Mouse (Mus musculus) right cerebral cortex, postnatal 10 days (tissue): ENCODE measurements around the gene Gm49384.

Experiments
- DNase-seq, 2 experiments: peaks; one replicate each; pipeline ENCODE4 v3.0.0; 2021; ENCODE audit warnings: low spot score in 2 of 2

Gm49384 gene

DNA sequence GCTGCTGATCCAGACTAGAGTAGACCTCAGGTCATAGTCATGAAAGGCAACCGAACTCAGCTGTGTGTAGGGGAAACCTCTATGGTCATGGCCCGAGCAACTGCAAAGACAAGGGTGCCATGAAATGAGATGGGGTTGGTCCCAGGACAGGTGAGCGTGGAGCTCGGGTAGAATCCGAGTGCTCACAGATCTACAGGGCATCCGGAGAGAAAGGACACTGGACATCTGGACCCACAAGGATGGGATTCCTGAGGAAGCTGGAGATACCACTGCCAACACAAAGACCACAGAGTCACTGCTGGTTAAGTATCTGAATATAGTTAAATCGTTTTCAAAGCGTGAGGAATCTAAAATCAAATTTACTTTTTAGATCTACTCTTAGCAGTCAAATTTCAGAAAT is 3.3 kb upstream of the Gm49384 start:
- no peak for DNase-seq

DNA sequence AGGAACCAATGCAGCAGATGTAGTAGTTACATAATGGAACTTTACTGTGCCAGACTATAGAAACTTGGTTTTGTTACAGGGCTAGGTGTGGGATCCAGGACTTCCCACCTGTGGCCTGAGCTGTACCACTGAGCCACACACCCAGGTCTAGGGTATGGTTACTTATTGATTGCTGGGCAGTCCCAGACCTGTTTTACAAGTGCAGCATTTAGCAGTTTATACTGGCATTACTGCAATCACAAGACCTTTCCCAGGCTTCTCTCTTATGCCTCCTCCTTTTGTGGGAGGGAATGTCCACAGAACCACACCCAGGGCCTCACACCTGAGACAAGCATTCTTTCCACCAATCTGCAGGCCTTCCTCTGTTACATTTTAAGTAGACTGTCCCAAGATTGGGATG is 5.1 kb downstream of the Gm49384 start:
- DNase-seq = no peak

DNA sequence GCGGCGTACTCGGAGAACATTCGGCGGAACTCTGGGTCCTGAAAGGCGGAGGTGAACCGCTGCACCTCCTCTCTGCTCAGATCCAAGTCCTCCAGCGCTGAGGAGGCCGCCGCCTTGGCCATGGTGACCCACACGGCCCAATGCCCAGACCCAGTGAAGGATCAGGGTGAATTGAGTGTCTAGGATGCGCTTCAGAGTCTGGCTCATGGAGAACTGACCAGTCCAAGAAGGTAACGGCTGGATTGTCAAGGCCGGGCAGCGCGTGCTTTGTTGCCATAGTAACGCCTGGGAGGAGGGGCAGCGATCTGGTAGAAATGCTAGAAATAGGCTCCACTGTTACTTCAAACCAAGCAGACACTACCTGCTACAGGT is 5.9 kb downstream of the Gm49384 start, which contains the start of gene Dnaaf2:
Gene Dnaaf2, minus strand, starts transcription at position 266 of the 372 bp plus-strand sequence.
- peak; percentile 81 to 82 for DNase-seq

DNA sequence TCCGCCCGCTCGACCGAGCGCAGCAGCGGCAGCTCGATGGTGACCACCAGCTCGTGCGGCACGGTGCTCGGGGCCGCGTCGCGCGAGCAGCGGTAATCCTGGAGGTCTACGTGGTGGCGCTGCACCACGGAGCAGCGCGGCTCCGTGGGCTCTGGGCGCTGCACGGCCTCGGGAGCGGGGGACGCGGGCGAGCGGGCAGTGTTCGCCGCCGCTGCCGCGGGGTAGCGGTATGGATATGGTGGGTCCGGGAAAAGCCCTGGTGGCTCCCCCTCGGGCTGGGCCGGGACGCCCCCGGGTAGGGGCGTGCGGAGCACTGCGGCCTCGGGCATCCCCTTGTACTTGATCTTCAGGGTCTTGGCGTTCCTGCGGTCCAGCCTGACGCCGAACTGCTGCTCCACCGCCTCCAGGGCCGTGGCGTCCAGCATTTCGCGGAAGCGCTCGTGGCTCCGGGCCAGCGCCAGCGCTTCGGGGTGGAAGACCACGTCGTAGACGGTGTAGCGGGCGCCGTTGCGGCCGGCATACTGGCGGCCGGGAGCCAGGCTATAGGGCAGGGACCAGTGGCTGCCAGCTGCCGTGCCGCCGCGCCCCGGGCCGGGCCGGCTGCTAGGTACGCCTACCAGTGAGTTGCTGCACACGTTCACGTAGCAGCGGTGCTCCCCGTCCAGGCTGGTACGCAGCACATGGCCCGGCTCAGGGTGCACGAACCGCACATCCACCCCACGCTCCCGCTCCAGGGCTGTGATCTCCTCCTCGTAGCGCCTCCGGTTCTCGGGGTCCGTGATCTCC is 6.5 kb downstream of the Gm49384 start:
- DNase-seq = peak; percentile 53 to 65

DNA sequence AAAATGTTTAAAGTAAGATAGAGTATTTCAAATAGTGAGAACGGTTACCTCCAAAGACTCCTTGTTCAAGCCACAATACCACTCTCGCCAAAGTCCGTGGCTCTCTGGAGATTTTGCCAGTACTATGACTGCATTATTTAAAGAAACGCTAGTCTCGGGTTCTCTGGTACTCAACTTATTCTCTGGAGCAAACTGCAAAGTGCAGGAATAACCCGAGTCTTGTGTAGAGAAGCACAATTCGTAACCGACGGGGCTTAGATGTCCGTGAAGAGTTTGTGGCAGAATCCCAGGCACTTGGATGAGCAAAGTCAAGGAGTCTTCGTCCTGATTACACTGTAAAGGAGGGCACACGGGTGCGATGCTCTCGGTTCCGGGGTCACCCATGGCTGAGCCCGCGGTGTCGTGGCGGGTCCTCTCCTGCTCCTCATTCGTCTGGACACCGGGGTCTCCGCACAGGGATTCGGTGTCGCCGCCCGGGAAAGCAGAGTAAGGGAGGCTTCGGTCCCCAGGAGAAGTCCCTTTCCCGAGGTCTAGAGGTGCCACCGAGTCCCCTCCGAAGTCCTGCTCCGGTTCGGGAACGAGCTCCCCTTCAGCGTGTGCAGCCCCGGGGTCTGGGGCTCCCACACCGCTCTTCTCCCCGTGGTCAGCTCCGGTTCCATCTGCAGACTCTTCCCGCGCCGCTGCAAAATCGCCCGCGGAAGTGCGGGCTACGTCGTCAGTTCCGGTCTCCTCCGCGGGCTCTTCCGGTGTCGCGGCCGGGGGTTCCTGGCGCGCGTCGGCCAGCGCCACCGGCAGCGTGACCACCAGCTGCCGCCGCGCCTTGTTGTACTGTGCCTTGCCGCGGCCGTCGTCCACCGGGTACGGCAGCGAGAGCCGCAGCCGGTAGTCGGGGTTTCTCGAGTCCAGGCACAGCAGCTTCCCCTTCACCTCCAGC is 7.4 kb downstream of the Gm49384 start, which contains the start of gene Gm49383:
Gene Gm49383, minus strand, starts transcription at position 661 of the 934 bp plus-strand sequence.
- DNase-seq = peak; percentile 81 to 83

DNA sequence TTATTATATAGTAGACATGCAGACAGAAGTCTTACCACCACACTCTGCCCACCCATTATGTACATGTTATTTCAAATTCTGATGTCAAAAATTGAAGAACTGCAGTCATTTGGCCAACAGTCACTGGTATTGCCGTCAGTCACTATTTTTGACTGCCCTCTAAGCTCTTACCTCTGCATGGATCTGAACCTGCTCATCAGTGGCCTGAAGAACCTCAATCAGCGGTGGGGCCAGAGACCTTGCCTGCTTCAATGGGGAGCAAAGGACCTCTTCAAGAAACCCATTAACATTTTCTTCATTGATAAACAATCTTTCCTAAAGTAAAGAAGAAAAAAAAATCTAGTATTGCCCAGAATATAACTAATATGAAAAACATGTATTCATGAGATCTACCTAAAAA is 11.4 kb downstream of the Gm49384 start:
- DNase-seq = no peak

DNA sequence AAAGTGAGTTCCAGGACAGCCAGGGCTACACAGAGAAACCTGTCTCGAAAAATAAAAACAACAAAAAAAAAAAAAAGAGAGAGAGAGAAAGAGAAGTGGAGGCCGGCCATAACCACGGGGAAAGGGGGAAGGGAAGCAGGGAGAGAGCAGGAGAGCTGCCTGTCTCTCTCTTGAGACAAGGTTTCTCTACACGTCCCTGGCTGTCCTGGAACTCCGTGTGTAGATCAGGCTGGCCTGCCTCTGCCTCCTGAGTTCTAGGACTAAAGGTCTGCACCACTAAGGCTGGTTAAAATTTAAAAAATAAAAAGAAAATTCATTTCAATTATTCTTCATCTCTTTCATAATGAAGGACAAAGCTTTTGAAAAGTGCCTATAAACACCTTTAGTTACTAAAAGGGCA is 12.7 kb downstream of the Gm49384 start:
- no peak for DNase-seq

DNA sequence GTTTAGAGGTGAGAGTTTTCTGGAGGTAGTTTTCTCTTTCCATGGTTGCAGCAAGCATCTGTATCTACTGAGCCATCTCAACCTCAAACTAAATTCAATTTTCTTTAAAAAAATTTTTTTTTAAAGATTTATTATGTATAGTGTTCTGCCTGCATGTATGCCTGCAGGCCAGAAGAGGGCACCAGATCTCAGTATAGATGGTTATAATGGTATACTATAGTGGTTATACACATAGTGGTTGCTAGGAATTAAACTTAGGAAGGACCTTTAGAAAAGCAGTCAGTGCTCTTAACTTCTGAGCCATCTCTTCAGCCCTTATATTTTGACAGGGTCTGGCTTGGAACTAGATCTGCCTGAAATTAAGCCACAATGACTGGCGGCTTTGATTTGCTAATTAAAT is 13.5 kb downstream of the Gm49384 start:
- DNase-seq = no peak

DNA sequence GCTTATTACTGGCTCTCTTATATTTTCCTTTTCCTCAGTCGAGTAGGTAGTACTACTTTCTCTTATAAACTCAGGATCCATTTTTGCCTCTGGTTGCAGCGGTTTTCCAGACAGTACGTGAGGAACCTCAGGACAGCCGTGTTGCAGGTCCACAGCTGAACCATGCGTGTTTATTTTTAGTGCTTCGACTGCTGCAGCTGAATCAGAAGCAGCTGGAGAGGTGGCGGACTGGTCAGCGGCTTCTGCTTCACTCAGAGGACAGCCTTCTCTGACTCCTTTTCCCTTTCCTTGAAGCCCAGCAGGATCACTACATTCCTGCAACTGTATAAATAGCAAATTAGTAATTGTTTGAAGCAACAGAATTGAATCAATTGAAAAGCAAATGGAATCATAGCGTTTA is 14.0 kb downstream of the Gm49384 start:
- DNase-seq = no peak

DNA sequence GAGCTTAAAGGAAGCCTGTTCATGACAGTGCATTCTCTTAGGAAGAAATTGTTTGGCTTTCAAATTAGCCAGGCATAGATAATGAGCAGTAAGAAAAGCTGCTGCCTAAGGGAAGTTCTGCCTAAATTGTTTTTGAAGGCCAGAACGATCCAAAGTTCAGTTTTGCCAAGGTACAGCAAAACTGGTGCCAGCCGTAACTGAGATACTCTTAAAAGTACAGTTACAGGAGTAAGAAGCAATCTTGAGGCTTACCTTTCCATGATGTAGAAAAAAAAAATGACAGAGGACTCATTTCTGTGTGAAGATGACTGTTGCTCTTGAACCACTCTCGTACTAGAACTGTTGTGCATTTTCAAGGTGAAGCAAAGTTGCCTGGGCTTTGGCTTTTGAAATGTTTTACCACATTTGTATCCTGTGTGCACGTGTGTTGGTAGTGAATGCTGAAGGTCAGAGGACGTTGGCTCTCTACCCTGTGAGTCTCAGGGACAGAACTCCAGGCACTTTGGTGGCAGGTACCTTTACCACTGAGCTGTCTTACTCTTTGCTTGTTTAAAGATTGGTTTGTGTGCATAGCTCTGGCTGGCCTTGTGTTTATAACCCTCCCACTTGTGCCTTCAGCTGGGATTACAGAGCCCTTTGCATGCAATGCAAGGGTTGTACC is 17.1 kb downstream of the Gm49384 start:
- no peak for DNase-seq

DNA sequence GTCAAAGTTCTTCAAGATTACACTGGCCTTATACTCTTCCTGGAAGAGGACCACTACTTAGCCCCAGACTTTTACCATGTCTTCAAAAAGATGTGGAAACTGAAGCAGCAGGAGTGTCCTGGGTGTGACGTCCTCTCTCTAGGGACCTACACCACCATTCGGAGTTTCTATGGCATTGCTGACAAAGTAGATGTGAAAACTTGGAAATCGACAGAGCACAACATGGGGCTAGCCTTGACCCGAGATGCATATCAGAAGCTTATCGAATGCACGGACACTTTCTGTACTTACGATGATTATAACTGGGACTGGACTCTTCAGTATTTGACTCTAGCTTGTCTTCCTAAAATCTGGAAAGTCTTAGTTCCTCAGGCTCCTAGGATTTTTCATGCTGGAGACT is 18.7 kb downstream of the Gm49384 start:
- DNase-seq = no peak

DNA sequence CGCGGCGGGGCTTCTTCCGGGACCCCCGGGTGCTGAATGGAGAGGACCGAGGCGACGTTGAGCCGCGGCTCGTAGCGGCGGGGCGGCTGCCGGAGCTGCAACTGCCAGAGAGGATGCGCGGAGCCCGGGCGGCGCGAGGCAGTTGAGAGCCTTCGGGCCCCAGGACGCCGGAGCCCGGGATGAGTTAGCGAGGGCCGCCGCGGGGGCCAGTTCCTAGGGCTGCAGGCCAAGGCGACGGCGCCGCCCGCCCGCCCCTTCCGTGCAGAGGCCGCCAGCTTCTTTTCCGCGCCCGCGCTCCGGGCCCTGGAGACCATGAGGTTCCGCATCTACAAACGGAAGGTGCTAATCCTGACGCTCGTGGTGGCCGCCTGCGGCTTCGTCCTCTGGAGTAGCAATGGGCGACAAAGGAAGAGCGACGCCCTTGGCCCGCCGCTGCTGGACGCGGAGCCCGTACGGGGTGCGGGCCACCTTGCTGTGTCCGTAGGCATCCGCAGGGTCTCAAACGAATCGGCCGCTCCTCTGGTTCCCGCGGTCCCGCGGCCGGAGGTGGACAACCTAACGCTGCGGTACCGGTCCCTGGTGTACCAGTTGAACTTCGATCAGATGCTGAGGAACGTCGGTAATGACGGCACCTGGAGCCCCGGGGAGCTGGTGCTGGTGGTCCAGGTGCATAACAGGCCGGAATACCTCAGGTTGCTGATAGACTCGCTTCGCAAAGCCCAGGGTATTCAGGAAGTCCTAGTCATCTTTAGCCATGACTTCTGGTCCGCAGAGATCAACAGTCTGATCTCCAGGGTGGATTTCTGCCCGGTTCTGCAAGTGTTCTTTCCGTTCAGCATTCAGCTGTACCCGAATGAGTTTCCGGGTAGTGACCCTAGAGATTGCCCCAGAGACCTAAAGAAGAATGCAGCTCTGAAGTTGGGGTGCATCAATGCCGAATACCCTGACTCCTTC is 19.4 kb downstream of the Gm49384 start:
- DNase-seq = peak; percentile 64 to 68

DNA sequence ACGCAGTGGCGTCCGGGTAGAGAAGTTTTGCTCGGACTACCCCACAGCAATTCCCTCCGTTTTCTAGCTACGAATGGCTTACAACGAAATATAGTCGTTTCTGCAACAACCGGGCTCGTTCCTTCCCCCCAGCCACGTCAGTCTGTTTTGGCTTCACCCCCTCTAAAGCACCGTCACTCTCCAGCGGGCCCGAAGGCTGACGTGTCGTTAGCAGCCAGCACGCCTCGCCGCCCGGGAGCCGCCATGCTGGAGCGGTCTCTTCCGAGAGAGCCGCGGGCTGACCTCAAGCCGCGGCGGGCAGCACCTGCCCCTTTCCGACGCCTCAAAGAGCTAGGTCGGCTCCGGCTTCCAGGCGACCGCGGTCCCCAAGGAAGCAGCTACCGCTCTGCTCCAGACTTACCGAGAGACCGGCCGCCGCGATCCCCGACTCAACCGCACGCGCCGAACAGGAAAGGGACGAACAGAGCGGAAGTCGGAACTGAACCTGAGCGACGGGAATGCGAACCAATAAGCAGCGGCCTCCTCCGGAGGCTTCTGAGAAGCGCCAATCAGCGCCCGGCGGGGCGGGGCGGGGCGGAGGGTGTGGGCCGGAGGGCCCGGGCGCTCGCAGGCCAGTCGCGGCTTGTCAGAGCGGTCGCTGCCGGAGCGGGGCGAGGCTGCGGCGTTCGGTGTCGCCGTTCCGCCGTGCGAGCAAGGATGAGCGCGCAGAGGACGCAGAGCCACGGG is 20.3 kb downstream of the Gm49384 start, which contains the start of the genes Rpl36al and Mgat2:
Gene Rpl36al, minus strand, starts transcription at position 501 of the 726 bp plus-strand sequence.
Gene Mgat2, plus strand, starts transcription at position 575 of the 726 bp plus-strand sequence.
- DNase-seq = peak; percentile 99 to 100

DNA sequence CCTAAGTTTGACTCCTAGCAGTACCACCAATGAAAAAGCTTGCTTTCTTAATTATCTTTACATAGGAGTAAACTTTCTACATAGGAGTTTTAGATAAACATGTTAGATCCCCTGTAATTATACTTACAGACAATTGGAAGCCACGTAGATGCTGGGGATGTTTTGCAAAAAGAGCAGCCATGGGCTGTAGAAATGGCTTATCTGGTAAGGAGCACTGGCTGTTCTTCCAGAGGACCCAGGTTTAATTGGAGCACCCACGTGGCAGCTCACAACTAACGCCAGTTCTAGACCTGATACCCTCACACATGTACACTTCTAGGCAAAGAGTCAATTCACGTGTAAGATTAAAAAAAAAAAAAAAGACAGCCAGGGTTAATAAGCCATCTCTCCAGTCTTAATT is 22.3 kb downstream of the Gm49384 start:
- no peak for DNase-seq

DNA sequence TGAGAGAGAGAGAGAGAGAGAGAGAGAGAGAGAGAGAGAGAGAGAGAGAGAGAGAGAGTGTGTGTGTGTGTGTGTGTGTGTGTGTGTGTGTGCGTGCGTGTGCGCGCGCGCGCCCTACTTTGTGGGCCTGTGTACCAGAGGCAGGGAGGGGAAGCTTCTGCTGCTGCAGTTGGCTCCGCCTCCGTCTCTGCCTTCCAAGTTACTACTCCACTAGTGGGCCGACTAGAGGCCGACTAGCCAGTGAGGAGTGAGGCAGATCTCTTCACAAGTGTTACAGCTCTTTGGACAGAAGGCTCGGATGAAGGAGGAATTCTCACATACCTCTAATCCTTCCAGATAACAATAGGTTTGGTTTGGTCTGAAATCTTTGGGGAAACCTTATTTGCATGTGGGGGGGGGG is 24.7 kb downstream of the Gm49384 start:
- DNase-seq = no peak

DNA sequence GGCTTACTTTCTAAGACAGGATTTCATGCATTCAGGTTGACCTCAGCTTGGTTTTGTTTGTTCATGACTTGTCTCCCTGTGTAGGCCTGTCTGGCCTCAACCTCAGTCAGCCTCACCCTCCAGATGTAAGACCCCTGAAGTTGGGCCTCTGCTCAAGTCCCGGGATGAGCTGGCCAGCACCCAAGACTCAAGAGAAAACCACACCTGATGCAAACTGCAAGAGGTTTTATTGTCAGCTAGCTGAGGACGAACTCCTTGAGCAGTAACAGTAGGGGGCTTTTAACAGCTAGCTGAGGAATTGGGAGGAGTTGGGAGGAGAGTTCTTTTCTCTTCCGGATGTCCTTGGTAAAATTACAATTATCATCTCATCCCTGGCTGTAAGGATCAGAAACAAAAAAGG is 26.5 kb downstream of the Gm49384 start:
- DNase-seq = no peak

DNA sequence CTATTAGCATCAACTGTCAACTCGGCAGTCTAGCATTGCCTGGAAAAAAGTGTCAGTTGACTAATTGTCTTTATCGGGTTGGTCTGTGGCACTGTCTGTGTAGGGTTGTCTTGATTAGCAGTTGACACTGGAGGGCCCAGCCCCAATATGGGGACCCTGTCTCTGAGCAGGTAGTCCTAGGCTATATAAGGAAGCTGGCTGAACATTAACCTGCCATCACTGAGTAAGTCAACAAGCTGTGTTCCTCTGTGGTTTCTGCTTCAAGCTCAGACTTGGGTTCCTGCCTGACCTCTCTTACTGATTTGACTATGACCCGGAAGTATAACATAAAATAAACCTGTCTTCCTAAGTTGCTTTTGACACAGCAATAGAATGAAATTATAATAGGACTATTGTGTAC is 28.1 kb downstream of the Gm49384 start:
- no peak for DNase-seq

DNA sequence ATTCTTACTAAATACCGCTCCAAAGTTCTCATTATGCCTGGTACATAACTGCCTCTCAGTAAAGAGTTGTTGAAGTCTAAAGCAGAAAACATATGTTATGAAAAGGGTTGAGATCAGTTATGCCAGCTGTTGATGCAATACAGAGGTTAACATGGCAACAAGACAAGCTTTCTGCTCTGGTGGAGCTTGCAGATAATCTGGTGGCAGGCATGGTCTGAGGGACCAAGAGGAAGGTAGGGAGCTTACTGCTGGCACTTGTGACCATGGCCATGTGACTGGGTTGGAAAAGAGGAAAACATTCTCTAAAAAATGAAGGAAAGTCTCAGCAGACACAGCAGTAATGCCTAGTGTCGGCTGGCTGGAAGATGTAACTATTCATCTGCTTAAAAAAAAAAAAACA is 32.8 kb downstream of the Gm49384 start:
- DNase-seq = no peak

DNA sequence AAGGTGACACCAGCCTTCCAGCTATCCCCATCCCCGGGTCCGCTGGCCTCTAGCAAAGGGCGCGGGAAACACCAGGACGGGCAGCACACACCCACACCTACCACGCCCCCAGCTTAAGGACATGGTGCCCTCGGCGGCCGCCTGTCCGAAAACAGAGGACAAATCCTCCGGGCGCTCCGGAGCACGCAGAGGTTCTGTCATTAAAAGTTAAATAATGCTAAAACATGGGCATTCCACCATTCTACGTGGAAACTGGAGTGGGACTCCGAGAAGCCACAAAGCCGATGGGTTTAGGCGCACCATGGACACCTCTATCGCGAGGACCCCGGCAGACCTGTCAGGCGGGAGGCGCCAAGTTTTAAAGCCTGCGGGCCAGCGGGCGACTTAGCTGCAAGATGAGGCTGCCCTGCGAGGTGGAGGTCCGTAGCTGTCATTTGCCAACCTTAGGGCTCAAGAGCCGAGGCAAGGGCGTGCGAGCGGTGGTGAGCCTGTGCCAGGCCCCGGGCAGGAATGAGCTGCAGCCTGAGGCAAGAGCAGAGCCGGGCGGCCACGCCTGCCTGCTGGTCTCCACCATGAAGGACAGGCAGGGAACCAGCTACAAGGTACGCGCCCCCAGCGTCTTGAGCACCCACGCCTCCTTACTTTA is 35.5 kb downstream of the Gm49384 start, which contains the start of gene Lrr1:
Gene Lrr1, plus strand, starts transcription at position 354 of the 646 bp plus-strand sequence.
- peak; percentile 82 to 86 for DNase-seq
